Mouse (Mus musculus): Measurements from ENCODE around the gene Nup153.
A peak's percentile ranks its signal among the peaks of the same experiment; 100 is the strongest.

Gene Nup153

GRCm38 (mm10) chr13:46728411-46728810 lies 671 bp upstream of the Nup153 start:
- DNase-seq (ENCODE audit: low spot score), result no peak

- peak; percentile 48 for DNase-seq (ENCODE audit: low spot score)
These were observed 503 bp downstream of the Nup153 start for GRCm38 (mm10) chr13:46727038-46727836.

GRCm38 (mm10) chr13:46726288-46727037 lies 1.3 kb downstream of the Nup153 start:
- DNase-seq (ENCODE audit: low spot score), result no peak

- DNase-seq (ENCODE audit: low spot score), result no peak
These were observed 2.5 kb downstream of the Nup153 start for GRCm38 (mm10) chr13:46725227-46725626.

GRCm38 (mm10) chr13:46724371-46724770 lies 3.4 kb downstream of the Nup153 start:
- no peak for DNase-seq (ENCODE audit: low spot score)

GRCm38 (mm10) chr13:46721009-46721408 lies 6.7 kb downstream of the Nup153 start:
- no peak for DNase-seq (ENCODE audit: low spot score)

- DNase-seq (ENCODE audit: low spot score), result no peak
These were observed 8.8 kb downstream of the Nup153 start for GRCm38 (mm10) chr13:46718893-46719400.

- no peak for DNase-seq (ENCODE audit: low spot score)
These were observed 11.6 kb downstream of the Nup153 start for GRCm38 (mm10) chr13:46715976-46716639.

GRCm38 (mm10) chr13:46713486-46713885 lies 14.3 kb downstream of the Nup153 start:
- no peak for DNase-seq (ENCODE audit: low spot score)

- DNase-seq (ENCODE audit: low spot score), result no peak
These were observed 24.6 kb downstream of the Nup153 start for GRCm38 (mm10) chr13:46703138-46703537.

- no peak for DNase-seq (ENCODE audit: low spot score)
These were observed 26.3 kb downstream of the Nup153 start for GRCm38 (mm10) chr13:46701486-46701885.

GRCm38 (mm10) chr13:46699372-46699771 lies 28.4 kb downstream of the Nup153 start:
- no peak for DNase-seq (ENCODE audit: low spot score)

GRCm38 (mm10) chr13:46696788-46697187 lies 31.0 kb downstream of the Nup153 start:
- DNase-seq (ENCODE audit: low spot score), result no peak

GRCm38 (mm10) chr13:46695932-46696331 lies 31.8 kb downstream of the Nup153 start:
- no peak for DNase-seq (ENCODE audit: low spot score)

GRCm38 (mm10) chr13:46695296-46695908 lies 32.3 kb downstream of the Nup153 start:
- DNase-seq (ENCODE audit: low spot score), result no peak

GRCm38 (mm10) chr13:46690559-46691241 lies 37.0 kb downstream of the Nup153 start:
- DNase-seq (ENCODE audit: low spot score), result no peak

- no peak for DNase-seq (ENCODE audit: low spot score)
These were observed 44.4 kb downstream of the Nup153 start for GRCm38 (mm10) chr13:46683370-46683769.

GRCm38 (mm10) chr13:46682921-46683320 lies 44.8 kb downstream of the Nup153 start:
- no peak for DNase-seq (ENCODE audit: low spot score)

- no peak for DNase-seq (ENCODE audit: low spot score)
These were observed 50.0 kb downstream of the Nup153 start for GRCm38 (mm10) chr13:46677721-46678120.

- DNase-seq (ENCODE audit: low spot score), result no peak
These were observed 53.1 kb downstream of the Nup153 start for GRCm38 (mm10) chr13:46674601-46675000.

GRCm38 (mm10) chr13:46670514-46670913 lies 57.2 kb downstream of the Nup153 start:
- DNase-seq (ENCODE audit: low spot score), result no peak

All from ovary, adult 18-20 months (tissue).